17 mouse cellular contexts compared by ENCODE assay signal in the genomic region with DNA sequence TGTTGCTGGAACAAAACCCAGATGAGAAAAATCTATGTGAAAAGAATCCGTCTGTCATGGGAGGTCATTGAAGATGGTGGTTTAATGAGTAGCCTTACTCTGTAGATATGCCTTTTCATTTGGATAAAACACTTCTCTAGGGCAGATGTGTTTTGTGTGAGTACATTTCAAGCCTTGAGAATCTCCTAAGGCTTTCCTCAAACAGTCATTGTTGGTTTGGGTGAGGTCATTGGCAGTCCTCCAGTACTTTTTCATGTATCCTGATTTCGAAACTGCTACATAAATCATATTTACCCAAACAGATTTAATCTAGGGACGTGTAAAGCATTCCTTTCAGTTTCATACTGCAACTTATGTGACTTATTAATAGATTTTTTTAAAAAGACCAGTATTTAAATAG. TPM values are rescaled to one million over a fixed set of nuclear protein-coding genes. Genes with fewer than 3 reads are reported as not detected.
A peak's percentile ranks its signal among the peaks of the same experiment; 100 is the strongest.
DNase-seq lines count a peak whose midpoint lies in the region; ATAC-seq and TF ChIP-seq lines count a peak whose summit lies in the region.
"Had no signal": no experiment of that assay in that cellular context is flagged by ENCODE, and none has a peak within 500 bp of the region (broad histone marks: within the 10 kb centered on the region; RNA-seq: fewer than 3 reads in every experiment).

No protein-coding gene starts in this region.

- DNase-seq in adrenal gland, adult 2 months: peak; percentile 51
- no peak for DNase-seq in adrenal gland, postnatal 25 days
- peak; percentile 50 for DNase-seq in liver, adult 2 months (ENCODE audit: extremely low read depth, low read depth, low spot score)
- no peak for DNase-seq in liver, postnatal 0 days
- DNase-seq in spleen, postnatal 14 days (ENCODE audit: low spot score in 2 of 2): no peak
- DNase-seq: cerebellum, postnatal 25 days; gastrocnemius, postnatal 14 days; liver; right cerebral cortex, postnatal 14 days; thymus, postnatal 25 days had no signal

- H3K4me2 ChIP-seq in liver, postnatal 0 days (ENCODE audit: low read depth, low read length): no peak overlapping the region
- no peak overlapping the region for H3K4me2 ChIP-seq in lung, embryonic 15.5 days
- H3K4me2 ChIP-seq in stomach, embryonic 16.5 days (ENCODE audit: low read depth, low read length): no peak overlapping the region
- H3K4me2 ChIP-seq: embryonic facial prominence, embryonic 13.5 days; heart, embryonic 15.5 days; hindbrain, embryonic 15.5 days had no signal

- no peaks in the 10 kb centered on the region for H3K4me1 ChIP-seq in liver, adult 2 months (ENCODE audit: control insufficient read depth, insufficient read depth, low read length)
- peaks cover 3% of the 10 kb centered on the region; the same call in 1 of the 2 replicates for H3K4me1 ChIP-seq in liver, postnatal 0 days (ENCODE audit: insufficient read depth)
- H3K4me1 ChIP-seq in lung, embryonic 15.5 days: peaks cover 5% of the 10 kb centered on the region
- H3K4me1 ChIP-seq in stomach, embryonic 16.5 days (ENCODE audit: control insufficient read depth, insufficient read depth, low read length): no peaks in the 10 kb centered on the region; the same call in 1 of the 2 replicates
- H3K4me1 ChIP-seq: heart, embryonic 15.5 days; hindbrain, embryonic 15.5 days had no signal

- no peak for TF ChIP-seq CTCF in liver, adult 2 months (IDR thresholded peaks at IDR 0.05; ENCODE audit: low read depth, low read length)
- no peak for TF ChIP-seq CTCF in liver, postnatal 0 days (IDR thresholded peaks at IDR 0.05; ENCODE audit: low read depth)

- H3K27me3 ChIP-seq in liver, adult 2 months (ENCODE audit: control insufficient read depth, insufficient read depth, low read length): no peaks in the 10 kb centered on the region
- no peaks in the 10 kb centered on the region for H3K27me3 ChIP-seq in liver, postnatal 0 days (ENCODE audit: insufficient read depth, low read length)
- no peaks in the 10 kb centered on the region for H3K27me3 ChIP-seq in lung, embryonic 15.5 days
- H3K27me3 ChIP-seq in stomach, embryonic 16.5 days (ENCODE audit: control insufficient read depth, insufficient read depth, low read length): no peaks in the 10 kb centered on the region
- H3K27me3 ChIP-seq: embryonic facial prominence, embryonic 13.5 days; heart, embryonic 15.5 days; hindbrain, embryonic 15.5 days had no signal

- H3K27ac ChIP-seq in liver, adult 2 months (replicated peaks; ENCODE audit: insufficient read depth, low read depth, low read length): no peak overlapping the region
- no peak overlapping the region for H3K27ac ChIP-seq in liver, postnatal 0 days (ENCODE audit: low read depth)
- H3K27ac ChIP-seq in lung, embryonic 15.5 days: no peak overlapping the region
- peak overlapping the region; percentile 33; the same call in 1 of the 2 replicates for H3K27ac ChIP-seq in stomach, embryonic 16.5 days (ENCODE audit: low read length)
- H3K27ac ChIP-seq: embryonic facial prominence, embryonic 13.5 days; heart, embryonic 15.5 days; hindbrain, embryonic 15.5 days had no signal

- no peaks in the 10 kb centered on the region for H3K9me3 ChIP-seq in liver, postnatal 0 days (ENCODE audit: low read length)
- no peaks in the 10 kb centered on the region for H3K9me3 ChIP-seq in lung, embryonic 15.5 days
- H3K9me3 ChIP-seq in stomach, embryonic 16.5 days (replicated peaks; ENCODE audit: control insufficient read depth, low read length): no peaks in the 10 kb centered on the region
- H3K9me3 ChIP-seq: embryonic facial prominence, embryonic 13.5 days; heart, embryonic 15.5 days; hindbrain, embryonic 15.5 days had no signal

- no peak for ATAC-seq in liver, postnatal 0 days
- peak; percentile 27; the same call in 1 of the 2 replicates for ATAC-seq in lung, embryonic 15.5 days (ENCODE audit: borderline replicate concordance, extremely low read depth, low FRiP score, low TSS enrichment)
- ATAC-seq in stomach, embryonic 16.5 days (ENCODE audit: insufficient read depth, low FRiP score): peak; percentile 25; the same call in 1 of the 2 replicates
- no peak for ATAC-seq in activated CD4-positive, CD25-positive, alpha-beta regulatory T cell, adult 4 months
- ATAC-seq: forebrain, embryonic 14.5 days had no signal

- 19% methylated on average over 3 of the region's 3 CpGs for WGBS in liver, adult 2 months
- 47% methylated on average over 3 of the region's 3 CpGs for WGBS in liver, postnatal 0 days (ENCODE audit: insufficient replicate concordance)
- WGBS in lung, embryonic 15.5 days: 23% methylated on average over 3 of the region's 3 CpGs
- 37% methylated on average over 3 of the region's 3 CpGs for WGBS in stomach, embryonic 16.5 days

- no peaks in the 10 kb centered on the region for H3K36me3 ChIP-seq in liver, adult 2 months (ENCODE audit: control insufficient read depth, insufficient read depth, low read length)
- no peaks in the 10 kb centered on the region for H3K36me3 ChIP-seq in liver, postnatal 0 days (replicated peaks; ENCODE audit: insufficient read depth, low read length)
- no peaks in the 10 kb centered on the region for H3K36me3 ChIP-seq in lung, embryonic 15.5 days
- no peaks in the 10 kb centered on the region for H3K36me3 ChIP-seq in stomach, embryonic 16.5 days (ENCODE audit: control insufficient read depth, insufficient read depth, low read length)
- H3K36me3 ChIP-seq: embryonic facial prominence, embryonic 13.5 days; heart, embryonic 15.5 days; hindbrain, embryonic 15.5 days had no signal

- no peaks in the 10 kb centered on the region for H3K79me2 ChIP-seq in liver, adult 2 months (ENCODE audit: control insufficient read depth, insufficient read depth, low read length)

- TF ChIP-seq EP300 in liver, postnatal 0 days (IDR thresholded peaks at IDR 0.05; ENCODE audit: low read depth): no peak

- H3K4me3 ChIP-seq in liver, adult 2 months (ENCODE audit: insufficient read depth, low read depth, low read length): no peak overlapping the region
- no peak overlapping the region for H3K4me3 ChIP-seq in liver, postnatal 0 days (ENCODE audit: low read depth, low read length)
- no peak overlapping the region for H3K4me3 ChIP-seq in lung, embryonic 15.5 days
- H3K4me3 ChIP-seq in stomach, embryonic 16.5 days (replicated peaks; ENCODE audit: low read length): no peak overlapping the region
- H3K4me3 ChIP-seq: embryonic facial prominence, embryonic 13.5 days; heart, embryonic 15.5 days; hindbrain, embryonic 15.5 days had no signal

- TF ChIP-seq POLR2A in liver, adult 2 months (IDR thresholded peaks at IDR 0.05; ENCODE audit: extremely low read depth, insufficient read depth, low read length): no peak

- no peak overlapping the region for H3K9ac ChIP-seq in liver, adult 2 months (ENCODE audit: low read depth, low read length)
- H3K9ac ChIP-seq in liver, postnatal 0 days (replicated peaks): no peak overlapping the region
- no peak overlapping the region for H3K9ac ChIP-seq in lung, embryonic 15.5 days
- H3K9ac ChIP-seq in stomach, embryonic 16.5 days (ENCODE audit: low read length): no peak overlapping the region
- H3K9ac ChIP-seq: embryonic facial prominence, embryonic 13.5 days; heart, embryonic 15.5 days; hindbrain, embryonic 15.5 days had no signal

RNA-seq across cellular contexts. Expression of a gene that starts 24.3 kb away (rescaled TPM):
- total RNA-seq in adrenal gland, adult 2 months (2021): 1 to 10 TPM; 2.1 to 2.3 TPM
- polyA plus RNA-seq in adrenal gland, adult 2 months (2012; rRNA removed): 1.3 and 2.0 TPM in 2 replicates
- total RNA-seq in adrenal gland, postnatal 25 days (2021): 5.0 and 7.5 TPM in 2 replicates
- total RNA-seq in liver, adult 2 months (2014; rRNA removed): 0.65 and 1.3 TPM in 2 replicates
- polyA plus RNA-seq in liver, adult 2 months (2012; rRNA removed): 0.10 and 0.18 TPM in 2 replicates
- polyA plus RNA-seq in liver, postnatal 0 days (2015; fragmentation: Nextera tagmentation; extraction: Ambion mirVana): 7.5 and 7.8 TPM in 2 replicates
- 59.9 and 65.0 TPM in 2 replicates for polyA plus RNA-seq in lung, embryonic 15.5 days (2015; fragmentation: Nextera tagmentation; extraction: Ambion mirVana)
- 41.1 and 41.6 TPM in 2 replicates for polyA plus RNA-seq in stomach, embryonic 16.5 days (2015; fragmentation: Nextera tagmentation; extraction: Ambion mirVana)
- 10 to 100 TPM; 27.0 to 34.7 TPM for polyA plus RNA-seq in activated CD4-positive, CD25-positive, alpha-beta regulatory T cell, adult 4 months (2017; shearing (Covaris generic))

Comparison
In these comparisons a context has a peak if more than half of its experiments do, and no peak if none do; other contexts are left out.
1. DNase-seq: peak in adrenal gland, adult 2 months (single experiment) and liver, adult 2 months (single experiment); none in adrenal gland, postnatal 25 days (single experiment), liver, postnatal 0 days (single experiment) and spleen, postnatal 14 days (0 of 2).
2. ATAC-seq: peak in lung, embryonic 15.5 days (single experiment) and stomach, embryonic 16.5 days (single experiment); none in liver, postnatal 0 days (single experiment) and activated CD4-positive, CD25-positive, alpha-beta regulatory T cell, adult 4 months (single experiment).